Mouse (Mus musculus): ENCODE measurements at regions not wholly inside any gene's neighbourhood (a gene's known extent, or its start where the extent isn't known, plus 50 kb on each side); places are given as distances from the start of the nearest gene placed in this dataset.
"Not testable (repeated sequence)": the region's sequence is repeated elsewhere in the genome, so short reads cannot be mapped to it uniquely, and the experiment has no call there.

DNA sequence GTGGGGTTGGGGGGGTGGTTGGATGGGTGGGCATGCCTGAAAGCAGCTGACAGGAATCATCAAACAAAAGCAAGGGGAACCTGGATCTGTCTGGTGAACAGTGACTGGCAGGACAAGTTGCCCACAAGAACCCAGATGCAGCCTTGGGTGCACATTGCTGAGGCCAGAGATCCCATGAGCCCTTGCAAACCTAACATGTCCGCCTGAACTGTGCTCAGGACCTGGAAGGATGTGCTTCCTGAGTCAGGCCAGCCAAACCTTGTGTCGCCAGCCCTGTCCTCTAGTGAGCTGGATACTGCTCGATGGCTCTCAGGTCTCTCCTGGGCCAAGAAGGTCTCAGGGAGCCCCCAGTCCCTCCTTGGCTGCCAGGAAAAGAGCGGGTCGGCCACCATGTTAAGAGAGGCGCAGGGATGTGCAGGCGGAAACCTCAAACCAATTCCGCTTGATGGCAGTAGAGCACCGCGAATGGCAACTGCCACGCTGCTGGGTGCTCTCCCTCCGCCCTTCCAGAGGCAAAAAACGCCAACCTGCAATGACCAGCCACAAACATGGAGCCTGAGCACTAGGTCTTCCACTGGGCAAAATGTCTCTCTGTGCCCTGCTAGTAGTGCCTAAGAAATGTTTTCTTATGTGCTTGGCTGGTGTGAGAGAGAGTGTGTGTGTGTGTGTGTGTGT is 140.2 kb downstream of the Pls3 start:
- CTCF ChIA-PET = not testable (repeated sequence)

DNA sequence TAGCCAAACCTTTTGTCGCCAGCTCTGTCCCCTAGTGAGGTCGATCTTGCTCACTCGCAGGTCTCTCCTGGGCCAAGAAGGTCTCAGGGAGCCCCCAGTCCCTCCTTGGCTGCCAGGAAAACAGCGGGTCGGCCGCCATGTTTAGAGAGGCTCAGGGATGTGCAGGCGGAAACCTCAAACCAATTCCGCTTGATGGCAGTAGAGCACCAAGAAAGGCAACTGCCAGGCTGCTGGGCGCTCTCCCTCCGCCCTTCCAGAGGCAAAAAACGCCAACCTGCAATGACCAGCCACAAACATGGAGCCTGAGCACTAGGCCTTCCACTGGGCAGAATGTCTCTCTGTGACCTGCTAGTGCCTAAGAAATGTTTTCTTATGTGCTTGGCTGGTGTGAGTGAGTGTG is 141.3 kb downstream of the Pls3 start:
- CTCF ChIA-PET = not testable (repeated sequence)

DNA sequence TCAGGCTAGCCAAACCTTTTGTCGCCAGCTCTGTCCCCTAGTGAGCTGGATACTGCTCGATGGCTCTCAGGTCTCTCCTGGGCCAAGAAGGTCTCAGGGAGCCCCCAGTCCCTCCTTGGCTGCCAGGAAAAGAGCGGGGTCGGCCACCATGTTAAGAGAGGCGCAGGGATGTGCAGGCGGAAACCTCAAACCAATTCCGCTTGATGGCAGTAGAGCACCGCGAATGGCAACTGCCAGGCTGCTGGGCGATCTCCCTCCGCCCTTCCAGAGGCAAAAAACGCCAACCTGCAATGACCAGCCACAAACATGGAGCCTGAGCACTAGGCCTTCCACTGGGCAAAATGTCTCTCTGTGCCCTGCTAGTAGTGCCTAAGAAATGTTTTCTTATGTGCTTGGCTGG is 145.2 kb downstream of the Pls3 start:
- CTCF ChIA-PET = not testable (repeated sequence)

DNA sequence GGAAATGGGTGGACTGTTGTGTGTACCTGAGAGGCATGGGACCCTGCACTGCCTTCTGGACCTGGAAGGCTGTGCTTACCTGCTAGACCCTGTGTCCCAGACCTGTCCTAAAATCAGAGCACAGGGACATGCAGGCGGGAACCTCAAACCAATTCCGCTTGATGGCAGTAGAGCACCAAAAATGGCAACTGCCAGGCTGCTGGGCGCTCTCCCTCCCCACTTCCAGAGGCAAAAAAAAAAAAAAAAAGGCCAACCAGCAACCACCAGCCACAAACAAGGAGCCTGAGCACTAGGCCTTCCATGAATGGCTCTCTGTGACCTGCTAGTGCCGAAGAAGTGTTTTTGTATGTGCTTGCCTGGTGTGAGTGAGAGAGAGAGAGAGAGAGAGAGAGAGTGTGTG is 146.5 kb downstream of the Pls3 start:
- CTCF ChIA-PET = no interaction called here

DNA sequence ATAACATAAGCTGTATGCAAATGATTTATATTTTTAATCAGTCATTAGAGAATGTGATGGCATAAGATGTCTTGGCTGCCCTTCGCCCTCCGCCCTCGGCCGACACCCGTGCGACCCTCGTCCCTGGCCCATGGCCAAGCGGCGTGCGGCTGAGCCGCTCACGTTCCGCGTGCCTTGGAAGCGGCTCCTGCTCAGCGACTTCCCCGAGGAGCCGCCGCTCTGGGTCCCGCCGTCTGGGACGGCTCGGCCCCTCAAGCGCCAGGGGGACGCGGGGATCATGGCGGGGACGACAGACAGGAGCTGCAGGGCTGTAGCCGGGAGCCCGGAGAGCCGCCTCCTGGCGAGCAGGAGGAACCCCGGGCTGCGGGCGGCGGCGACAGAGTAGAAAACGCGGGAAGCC is 145.5 kb upstream of the Rab39b start:
- CTCF ChIA-PET = interaction anchor here (0.6 kb wide), 1 partner anchor 958 kb away, joined by 3 read pairs; no protein-coding TSS in a partner anchor

DNA sequence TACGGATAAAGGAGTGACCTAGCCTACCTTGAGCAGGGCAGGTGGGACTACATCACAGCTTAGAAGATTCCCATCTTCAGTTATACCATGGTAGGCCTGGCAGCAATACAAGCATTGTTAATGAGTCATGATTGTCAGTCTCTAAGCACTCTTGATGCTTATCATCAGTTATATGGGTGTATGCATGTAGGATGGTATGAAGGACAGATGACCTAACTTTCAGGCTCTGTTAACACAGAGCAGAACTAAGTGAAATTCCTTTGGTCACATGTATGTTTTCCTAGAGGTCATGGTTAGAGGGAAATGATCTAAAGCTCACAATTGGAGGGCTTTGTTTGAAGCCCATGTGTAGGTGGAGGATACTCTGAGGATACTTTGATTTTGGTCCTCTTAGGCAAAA is 121.9 kb upstream of the Rab39b start:
- CTCF ChIA-PET = no interaction called here

DNA sequence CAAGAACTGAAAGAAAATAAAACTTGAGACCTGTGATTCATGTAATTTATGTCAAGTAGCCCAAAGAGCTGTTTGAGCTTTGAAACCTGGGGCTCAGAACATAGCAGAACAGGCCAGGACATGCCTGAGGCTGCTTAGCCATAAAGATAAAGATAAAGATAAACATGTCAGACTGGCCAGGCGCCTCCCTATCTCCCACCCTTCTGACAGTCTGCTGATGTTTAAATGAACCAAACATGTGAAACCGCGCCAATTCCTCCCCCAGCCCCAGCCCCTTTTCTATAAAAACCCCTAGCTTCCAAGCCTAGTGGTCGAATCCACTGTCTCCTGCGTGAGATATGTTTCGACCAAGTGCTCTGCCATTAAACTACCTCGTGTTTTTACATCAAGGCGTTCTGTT is 97.2 kb upstream of the Rab39b start:
- CTCF ChIA-PET = not testable (repeated sequence)

DNA sequence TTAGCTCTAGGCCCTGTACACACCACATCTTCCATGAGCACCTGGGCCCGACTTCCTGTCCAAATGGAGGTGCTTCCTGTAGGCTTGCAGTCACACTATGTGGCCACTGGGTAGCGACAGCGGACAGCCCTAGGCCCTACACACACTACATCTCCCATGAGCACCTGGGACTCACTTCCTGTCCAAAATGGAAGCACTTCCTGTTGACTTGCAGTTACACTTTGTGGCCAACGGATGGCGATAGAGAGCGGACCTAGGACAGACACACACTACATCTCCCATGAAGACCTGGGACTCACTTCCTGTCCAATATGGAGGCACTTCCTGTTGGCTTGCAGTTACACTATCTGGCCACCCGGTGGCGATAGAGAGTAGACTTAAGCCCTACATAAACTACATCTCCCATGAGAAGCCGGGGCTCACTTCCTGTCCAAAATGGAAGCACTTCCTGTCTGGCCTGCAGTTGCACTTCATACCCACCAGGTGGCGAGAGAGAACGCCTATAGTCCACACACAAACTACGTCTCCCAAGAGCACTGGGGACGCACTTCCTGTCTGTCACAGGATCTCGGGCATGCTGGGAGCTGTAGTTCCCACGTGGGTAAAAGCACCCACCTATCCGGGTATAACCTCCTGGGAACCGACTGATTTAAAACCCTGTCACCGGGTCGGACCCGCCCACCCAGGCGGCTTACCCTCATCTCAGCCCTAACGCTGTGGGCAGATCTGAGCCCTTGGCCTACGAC is 96.1 kb upstream of the Rab39b start:
- CTCF ChIA-PET = no interaction called here

DNA sequence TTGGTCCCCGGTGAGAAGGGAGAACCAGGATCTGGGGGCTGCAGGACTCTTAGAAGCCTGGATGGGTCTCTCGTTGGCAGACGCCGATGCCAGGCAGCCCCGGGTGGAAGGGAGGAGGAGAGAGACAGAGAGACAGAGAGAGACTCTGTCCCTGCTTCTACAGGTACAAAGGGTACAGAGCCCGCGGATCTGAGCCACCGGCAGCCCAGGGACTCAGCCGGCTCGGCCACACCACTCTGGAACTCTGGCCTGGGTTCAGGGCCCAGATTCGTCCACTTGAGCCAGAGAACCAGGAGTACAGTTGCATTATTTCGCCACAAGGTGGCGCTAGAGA is 95.5 kb upstream of the Rab39b start:
- CTCF ChIA-PET = no interaction called here

DNA sequence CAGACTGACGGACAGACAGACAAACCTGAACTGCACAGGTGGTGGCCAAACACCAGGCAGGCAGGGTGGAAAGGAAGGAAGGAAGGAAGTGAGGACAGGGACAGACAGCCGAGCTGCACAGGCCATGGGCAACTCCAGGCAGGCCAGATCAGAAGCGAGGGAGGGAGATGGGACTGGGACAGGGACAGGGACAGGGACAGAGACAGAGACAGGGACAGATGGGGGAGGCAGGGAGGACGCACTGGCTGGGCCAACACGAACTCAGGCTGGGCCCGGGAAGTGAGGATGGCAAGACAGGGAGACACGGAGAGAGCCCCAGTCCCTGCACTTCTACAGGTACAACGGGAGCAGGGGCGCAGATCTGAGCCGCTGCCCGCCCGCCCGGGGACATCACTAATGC is 94.9 kb upstream of the Rab39b start:
- CTCF ChIA-PET = no interaction called here

DNA sequence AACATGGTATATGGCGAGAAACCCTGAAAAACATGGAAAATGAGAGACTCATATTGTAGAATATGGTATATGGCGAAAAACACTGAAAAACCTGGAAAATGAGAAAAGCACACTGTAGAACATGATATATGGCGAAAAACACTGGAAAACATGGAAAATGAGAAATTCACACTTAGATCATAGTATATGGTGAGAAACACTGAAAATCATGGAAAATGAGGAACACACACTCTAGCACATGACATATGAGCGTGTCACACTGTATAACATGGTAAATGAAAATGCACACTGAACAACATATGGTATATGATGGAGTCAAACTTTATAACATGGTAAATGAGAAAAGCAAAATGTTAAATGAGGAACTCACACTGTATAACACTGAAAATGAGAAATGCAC is 89.6 kb upstream of the Rab39b start:
- CTCF ChIA-PET = no interaction called here

DNA sequence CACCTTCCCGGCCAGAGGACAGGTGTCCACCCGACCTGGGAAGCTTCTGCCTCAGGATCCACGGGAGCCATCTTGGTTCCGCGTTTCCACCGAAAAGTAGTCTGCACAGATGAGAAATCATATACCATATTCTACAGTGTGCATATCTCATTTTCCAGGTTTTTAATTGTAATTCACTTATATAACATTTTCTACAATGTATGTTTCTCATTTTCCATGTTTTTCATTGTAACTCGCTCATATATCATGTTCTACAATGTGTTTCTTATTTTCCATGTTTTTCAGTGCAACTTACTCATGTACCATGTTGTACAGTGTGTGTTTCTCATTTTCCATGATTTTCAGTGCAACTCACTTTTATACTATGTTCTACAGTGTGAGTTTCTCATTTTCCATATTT is 65.4 kb upstream of the Rab39b start:
- CTCF ChIA-PET = no interaction called here
